Mouse (Mus musculus) stomach, embryonic 14.5 days (tissue): Measurements from ENCODE around the gene Tomm70a. TPM values are rescaled to one million over a fixed set of nuclear protein-coding genes. Genes with fewer than 3 reads are reported as not detected.
A peak's percentile ranks its signal among the peaks of the same experiment; 100 is the strongest.

Experiments used
- ATAC-seq: fragments of 200-750 bp; cut with Nextera tagmentation; 2 replicates; pipeline ENCODE4 v1.8.0; 2017; ENCODE audit warnings: low read depth, moderate TSS enrichment; ENCODE audit not compliant: insufficient number of reproducible peaks, insufficient read depth, low FRiP score
- H3K27ac ChIP-seq: fragments of 300-500 bp; sonication (generic); 2 replicates; pipeline ENCODE4 v1.5.1; 2014; ENCODE audit warnings: mild to moderate bottlenecking, low read length, moderate library complexity, mixed read lengths
- H3K27me3 ChIP-seq: fragments of 300-500 bp; sonication (generic); 2 replicates; pipeline ENCODE4 v1.6.1; 2014; ENCODE audit warnings: low read length, control low read depth, mixed read lengths; ENCODE audit not compliant: control insufficient read depth, insufficient read depth
- H3K36me3 ChIP-seq: fragments of 300-500 bp; sonication (generic); 2 replicates; pipeline ENCODE4 v1.6.1; 2014; ENCODE audit warnings: mild to moderate bottlenecking, control low read depth, low read length, moderate library complexity, mixed read lengths; ENCODE audit not compliant: control insufficient read depth, insufficient read depth
- H3K4me1 ChIP-seq: fragments of 300-500 bp; sonication (generic); 2 replicates; pipeline ENCODE4 v1.6.1; 2014; ENCODE audit warnings: low read length, control low read depth, mixed read lengths; ENCODE audit not compliant: control insufficient read depth, insufficient read depth
- H3K4me2 ChIP-seq: fragments of 300-500 bp; sonication (generic); replicated peaks from 2 replicates; pipeline ENCODE4 v1.6.1; 2014; ENCODE audit warnings: low read depth, low read length, control low read depth
- H3K4me3 ChIP-seq: fragments of 300-500 bp; sonication (generic); 2 replicates; pipeline ENCODE4 v1.5.1; 2014; ENCODE audit warnings: low read depth, low read length, control low read depth
- H3K9ac ChIP-seq: fragments of 300-500 bp; sonication (generic); replicated peaks from 2 replicates; pipeline ENCODE4 v1.6.1; 2014; ENCODE audit warnings: low read depth, mild to moderate bottlenecking, control low read depth, low read length, moderate library complexity, mixed read lengths
- H3K9me3 ChIP-seq: fragments of 300-500 bp; sonication (generic); 2 replicates; pipeline ENCODE4 v1.6.1; 2016; ENCODE audit warnings: low read depth, low read length, control low read depth; ENCODE audit not compliant: control insufficient read depth
- WGBS: fragments of 180-500 bp; shearing (Covaris S2); extraction: QIAGEN DNeasy Blood & Tissue Kit; methylation state at CpG from one replicate; pipeline ENCODE4 v1.1.7; 2014; 5-methylcytosine and 5-hydroxymethylcytosine counted together
- polyA plus RNA-seq: library from polyadenylated mRNA; unstranded; fragments of >200 nt; fragmentation: Nextera tagmentation; extraction: Ambion mirVana; gene quantifications from 2 replicates; pipeline ENCODE4 v1.2.1, GENCODE M21; 2014

Gene Tomm70a
- polyA plus RNA-seq, 1 experiment from 2014 or later, result 50.1 TPM

- H3K4me2 ChIP-seq, result no peak overlapping the region
Measured at GRCm38 (mm10) chr16:57162841-57163240, 41.3 kb downstream of the Tomm70a start.

GRCm38 (mm10) chr16:57163694-57164093, 42.2 kb downstream of the Tomm70a start:
- 76% methylated on average over 1 of the region's 1 CpGs for WGBS

More at GRCm38 (mm10) chr16:57162841-57163240, 41.3 kb downstream of the Tomm70a start:
- H3K36me3 ChIP-seq, result peaks cover 12% of the 10 kb centered on the region
- H3K27ac ChIP-seq, result no peak overlapping the region
- WGBS, result 93% methylated on average over 5 of the region's 5 CpGs
- no peaks in the 10 kb centered on the region for H3K9me3 ChIP-seq
- no peak overlapping the region for H3K4me3 ChIP-seq
- H3K9ac ChIP-seq, result no peak overlapping the region
- H3K4me1 ChIP-seq, result no peaks in the 10 kb centered on the region
- no peak for ATAC-seq
- no peaks in the 10 kb centered on the region for H3K27me3 ChIP-seq

GRCm38 (mm10) chr16:57165157-57165556, 43.7 kb downstream of the Tomm70a start:
- Histone ChIP-seq H3K4me3 (no peak overlapping the region), H3K4me2 (no peak overlapping the region), H3K27me3 (no peaks in the 10 kb centered on the region), H3K36me3 (peaks cover 7% of the 10 kb centered on the region), H3K9ac (no peak overlapping the region), H3K27ac (no peak overlapping the region), H3K4me1 (no peaks in the 10 kb centered on the region), H3K9me3 (no peaks in the 10 kb centered on the region)
- no peak for ATAC-seq
- 96% methylated on average over 5 of the region's 5 CpGs for WGBS

More at GRCm38 (mm10) chr16:57163694-57164093, 42.2 kb downstream of the Tomm70a start:
- no peak overlapping the region for H3K27ac ChIP-seq
- ATAC-seq, result no peak
- H3K4me3 ChIP-seq, result no peak overlapping the region
- H3K9ac ChIP-seq, result no peak overlapping the region
- H3K36me3 ChIP-seq, result peaks cover 7% of the 10 kb centered on the region
- no peak overlapping the region for H3K4me2 ChIP-seq
- no peaks in the 10 kb centered on the region for H3K4me1 ChIP-seq
- no peaks in the 10 kb centered on the region for H3K9me3 ChIP-seq
- no peaks in the 10 kb centered on the region for H3K27me3 ChIP-seq

- H3K9me3 ChIP-seq, result no peaks in the 10 kb centered on the region
- H3K27ac ChIP-seq, result no peak overlapping the region; the same call in 1 of the 2 replicates
Measured at GRCm38 (mm10) chr16:57166086-57166485, 44.6 kb downstream of the Tomm70a start.

GRCm38 (mm10) chr16:57166611-57167513, 45.4 kb downstream of the Tomm70a start, which contains the start of gene Nit2:
Nit2 (minus strand) TSS chr16:57167341.
- Histone ChIP-seq H3K4me2 (peak within 1 kb of the TSS; percentile 62), H3K27ac (peak within 1 kb of the TSS; percentile 93), H3K9ac (peak within 1 kb of the TSS; percentile 88), H3K36me3 (peaks cover 11% of the 10 kb centered on the region), H3K27me3 (no peaks in the 10 kb centered on the region), H3K9me3 (no peaks in the 10 kb centered on the region), H3K4me3 (peak within 1 kb of the TSS; percentile 80), H3K4me1 (no peaks in the 10 kb centered on the region)
- under 1% methylated on average over 58 of the region's 58 CpGs for WGBS
- peak; percentile 96 for ATAC-seq

More at GRCm38 (mm10) chr16:57166086-57166485, 44.6 kb downstream of the Tomm70a start:
- no peak for ATAC-seq
- Histone ChIP-seq H3K4me3 (peak overlapping the region; percentile 80), H3K36me3 (peaks cover 10% of the 10 kb centered on the region), H3K27me3 (no peaks in the 10 kb centered on the region), H3K4me1 (no peaks in the 10 kb centered on the region), H3K9ac (no peak overlapping the region), H3K4me2 (peak overlapping the region; percentile 62)
- 84% methylated on average over 6 of the region's 6 CpGs for WGBS

GRCm38 (mm10) chr16:57167514-57167912, 46.0 kb downstream of the Tomm70a start:
- Histone ChIP-seq H3K4me1 (no peaks in the 10 kb centered on the region), H3K4me2 (peak overlapping the region; percentile 62), H3K36me3 (peaks cover 13% of the 10 kb centered on the region), H3K4me3 (peak overlapping the region; percentile 80), H3K9ac (peak overlapping the region; percentile 88; the same call in 1 of the 2 replicates), H3K27me3 (no peaks in the 10 kb centered on the region), H3K27ac (0 out of 2 replicates have a peak overlapping the region, but pooled peaks have one; percentile 21), H3K9me3 (no peaks in the 10 kb centered on the region)
- peak; percentile 21; the same call in 1 of the 2 replicates for ATAC-seq
- 22% methylated on average over 5 of the region's 5 CpGs for WGBS

GRCm38 (mm10) chr16:57168236-57168635, 46.7 kb downstream of the Tomm70a start:
- 67% methylated on average over 4 of the region's 4 CpGs for WGBS
- no peak overlapping the region for H3K4me2 ChIP-seq
- H3K27me3 ChIP-seq, result no peaks in the 10 kb centered on the region
- no peak overlapping the region for H3K9ac ChIP-seq
- H3K27ac ChIP-seq, result no peak overlapping the region
- no peaks in the 10 kb centered on the region for H3K4me1 ChIP-seq
- ATAC-seq, result no peak
- H3K4me3 ChIP-seq, result no peak overlapping the region
- H3K9me3 ChIP-seq, result no peaks in the 10 kb centered on the region
- H3K36me3 ChIP-seq, result peaks cover 15% of the 10 kb centered on the region

- Histone ChIP-seq H3K4me3 (no peak overlapping the region), H3K4me1 (no peaks in the 10 kb centered on the region), H3K9ac (no peak overlapping the region), H3K27me3 (no peaks in the 10 kb centered on the region), H3K36me3 (peaks cover 21% of the 10 kb centered on the region), H3K4me2 (no peak overlapping the region), H3K27ac (no peak overlapping the region), H3K9me3 (no peaks in the 10 kb centered on the region)
- 93% methylated on average over 8 of the region's 8 CpGs for WGBS
- ATAC-seq, result no peak
Measured at GRCm38 (mm10) chr16:57171161-57171560, 49.7 kb downstream of the Tomm70a start.
